Mouse (Mus musculus): ENCODE measurements around the gene Specc1l. TPM values are rescaled to one million over a fixed set of nuclear protein-coding genes. Genes with fewer than 3 reads are reported as not detected.

The Specc1l gene
- polyA plus RNA-seq, 1 experiment from 2014 or later, result 30.9 TPM

GRCm38 (mm10) chr10:75252301-75253022, 40.6 kb downstream of the Specc1l start:
- ATAC-seq (ENCODE audit: low FRiP score, low TSS enrichment) (no peak), DNase-seq (no peak)
- Histone ChIP-seq H3K4me2 (ENCODE audit: low read length) (no peak overlapping the region), H3K27ac (replicated peaks; ENCODE audit: low read depth, low read length) (no peak overlapping the region), H3K9ac (replicated peaks; ENCODE audit: low read length) (no peak overlapping the region), H3K4me3 (replicated peaks; ENCODE audit: low read depth, low read length) (no peak overlapping the region), H3K9me3 (ENCODE audit: control insufficient read depth, low read length) (no peaks in the 10 kb centered on the region), H3K36me3 (ENCODE audit: control insufficient read depth, insufficient read depth, low read length) (peaks cover 41% of the 10 kb centered on the region), H3K4me1 (ENCODE audit: control insufficient read depth, insufficient read depth, low read length) (no peaks in the 10 kb centered on the region), H3K27me3 (ENCODE audit: control insufficient read depth, insufficient read depth, low read length) (no peaks in the 10 kb centered on the region)
- 83% methylated on average over 13 of the region's 13 CpGs for whole genome bisulfite sequencing

- ATAC-seq (ENCODE audit: low FRiP score, low TSS enrichment) (no peak), DNase-seq (peak; percentile 75)
Measured at GRCm38 (mm10) chr10:75255091-75255490, 43.2 kb downstream of the Specc1l start.

GRCm38 (mm10) chr10:75257401-75257800, 45.5 kb downstream of the Specc1l start:
- Histone ChIP-seq H3K4me3 (replicated peaks; ENCODE audit: low read depth, low read length) (no peak overlapping the region), H3K9ac (replicated peaks; ENCODE audit: low read length) (no peak overlapping the region), H3K36me3 (ENCODE audit: control insufficient read depth, insufficient read depth, low read length) (peaks cover 56% of the 10 kb centered on the region), H3K27ac (replicated peaks; ENCODE audit: low read depth, low read length) (no peak overlapping the region), H3K27me3 (ENCODE audit: control insufficient read depth, insufficient read depth, low read length) (no peaks in the 10 kb centered on the region), H3K9me3 (ENCODE audit: control insufficient read depth, low read length) (no peaks in the 10 kb centered on the region), H3K4me2 (ENCODE audit: low read length) (no peak overlapping the region), H3K4me1 (ENCODE audit: control insufficient read depth, insufficient read depth, low read length) (no peaks in the 10 kb centered on the region)
- 90% methylated on average over 3 of the region's 3 CpGs for WGBS
- ATAC-seq (ENCODE audit: low FRiP score, low TSS enrichment), result no peak
- peak; percentile 5 for DNase-seq

More at GRCm38 (mm10) chr10:75255091-75255490, 43.2 kb downstream of the Specc1l start:
- Histone ChIP-seq H3K9me3 (ENCODE audit: control insufficient read depth, low read length) (no peaks in the 10 kb centered on the region), H3K27me3 (ENCODE audit: control insufficient read depth, insufficient read depth, low read length) (no peaks in the 10 kb centered on the region), H3K27ac (replicated peaks; ENCODE audit: low read depth, low read length) (no peak overlapping the region), H3K9ac (replicated peaks; ENCODE audit: low read length) (no peak overlapping the region), H3K4me2 (ENCODE audit: low read length) (no peak overlapping the region), H3K4me1 (ENCODE audit: control insufficient read depth, insufficient read depth, low read length) (no peaks in the 10 kb centered on the region), H3K36me3 (ENCODE audit: control insufficient read depth, insufficient read depth, low read length) (peaks cover 41% of the 10 kb centered on the region), H3K4me3 (replicated peaks; ENCODE audit: low read depth, low read length) (no peak overlapping the region)
- 66% methylated on average over 2 of the region's 2 CpGs for WGBS

GRCm38 (mm10) chr10:75258241-75258640, 46.4 kb downstream of the Specc1l start:
- no peaks in the 10 kb centered on the region for H3K4me1 ChIP-seq (ENCODE audit: control insufficient read depth, insufficient read depth, low read length)
- H3K27ac ChIP-seq (replicated peaks; ENCODE audit: low read depth, low read length), result no peak overlapping the region
- ATAC-seq (ENCODE audit: low FRiP score, low TSS enrichment) (no peak), DNase-seq (peak; percentile 5)
- H3K9me3 ChIP-seq (ENCODE audit: control insufficient read depth, low read length), result no peaks in the 10 kb centered on the region
- no peak overlapping the region for H3K4me2 ChIP-seq (ENCODE audit: low read length)
- no peaks in the 10 kb centered on the region for H3K27me3 ChIP-seq (ENCODE audit: control insufficient read depth, insufficient read depth, low read length)
- WGBS, result 71% methylated on average over 5 of the region's 5 CpGs
- no peak overlapping the region for H3K9ac ChIP-seq (replicated peaks; ENCODE audit: low read length)
- H3K4me3 ChIP-seq (replicated peaks; ENCODE audit: low read depth, low read length), result no peak overlapping the region
- peaks cover 61% of the 10 kb centered on the region for H3K36me3 ChIP-seq (ENCODE audit: control insufficient read depth, insufficient read depth, low read length)

- H3K36me3 ChIP-seq (ENCODE audit: control insufficient read depth, insufficient read depth, low read length), result peaks cover 77% of the 10 kb centered on the region
- ATAC-seq (ENCODE audit: low FRiP score, low TSS enrichment), result no peak
- 97% methylated on average over 5 of the region's 5 CpGs for WGBS
- H3K9me3 ChIP-seq (ENCODE audit: control insufficient read depth, low read length), result no peaks in the 10 kb centered on the region
- DNase-seq, result no peak
- H3K27ac ChIP-seq (replicated peaks; ENCODE audit: low read depth, low read length), result no peak overlapping the region
- no peaks in the 10 kb centered on the region for H3K27me3 ChIP-seq (ENCODE audit: control insufficient read depth, insufficient read depth, low read length)
- no peak overlapping the region for H3K4me2 ChIP-seq (ENCODE audit: low read length)
- no peaks in the 10 kb centered on the region for H3K4me1 ChIP-seq (ENCODE audit: control insufficient read depth, insufficient read depth, low read length)
- no peak overlapping the region for H3K9ac ChIP-seq (replicated peaks; ENCODE audit: low read length)
- no peak overlapping the region for H3K4me3 ChIP-seq (replicated peaks; ENCODE audit: low read depth, low read length)
Measured at GRCm38 (mm10) chr10:75261268-75261667, 49.4 kb downstream of the Specc1l start.

DNA sequence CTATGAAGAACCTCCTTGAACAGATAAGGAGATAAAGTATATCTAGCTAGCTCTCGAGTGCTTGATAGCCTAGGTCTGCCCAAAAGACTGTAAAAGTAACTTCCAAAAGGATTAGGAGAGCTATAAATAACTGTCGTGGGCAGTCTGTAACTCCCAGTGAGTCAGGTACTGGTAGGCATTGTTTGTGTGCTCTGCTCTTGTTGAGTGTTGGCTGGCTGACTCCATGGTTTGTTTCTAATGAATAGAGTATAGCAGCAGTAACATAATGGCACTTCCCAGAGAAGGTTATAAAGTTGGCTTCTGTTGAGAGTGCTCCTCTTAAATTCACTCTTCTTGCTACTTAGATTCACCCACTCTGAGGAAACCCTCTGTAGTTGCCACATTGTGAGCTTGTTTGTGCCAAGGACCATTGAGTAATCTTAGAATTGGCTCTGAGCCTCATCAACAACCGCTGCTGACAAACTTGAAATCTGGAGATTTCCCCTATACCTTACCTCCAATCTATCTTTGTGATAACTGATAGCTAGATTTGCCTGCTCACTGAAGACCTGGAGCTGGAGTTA, 53.2 kb downstream of the Specc1l start:
- no peak overlapping the region for H3K4me2 ChIP-seq (ENCODE audit: low read length)
- no peak overlapping the region for H3K4me3 ChIP-seq (replicated peaks; ENCODE audit: low read depth, low read length)
- no peaks in the 10 kb centered on the region for H3K4me1 ChIP-seq (ENCODE audit: control insufficient read depth, insufficient read depth, low read length)
- H3K27me3 ChIP-seq (ENCODE audit: control insufficient read depth, insufficient read depth, low read length), result no peaks in the 10 kb centered on the region
- H3K27ac ChIP-seq (replicated peaks; ENCODE audit: low read depth, low read length), result no peak overlapping the region
- no peak for DNase-seq
- no peak overlapping the region for H3K9ac ChIP-seq (replicated peaks; ENCODE audit: low read length)
- 94% methylated on average over 3 of the region's 3 CpGs for WGBS
- peaks cover 93% of the 10 kb centered on the region for H3K36me3 ChIP-seq (ENCODE audit: control insufficient read depth, insufficient read depth, low read length)
- no peaks in the 10 kb centered on the region for H3K9me3 ChIP-seq (ENCODE audit: control insufficient read depth, low read length)
- ATAC-seq (ENCODE audit: low FRiP score, low TSS enrichment), result no peak

- Histone ChIP-seq H3K27ac (replicated peaks; ENCODE audit: low read depth, low read length) (no peak overlapping the region), H3K4me1 (ENCODE audit: control insufficient read depth, insufficient read depth, low read length) (no peaks in the 10 kb centered on the region), H3K4me2 (ENCODE audit: low read length) (no peak overlapping the region), H3K4me3 (replicated peaks; ENCODE audit: low read depth, low read length) (no peak overlapping the region), H3K9ac (replicated peaks; ENCODE audit: low read length) (no peak overlapping the region), H3K36me3 (ENCODE audit: control insufficient read depth, insufficient read depth, low read length) (peaks cover 71% of the 10 kb centered on the region), H3K27me3 (ENCODE audit: control insufficient read depth, insufficient read depth, low read length) (no peaks in the 10 kb centered on the region), H3K9me3 (ENCODE audit: control insufficient read depth, low read length) (no peaks in the 10 kb centered on the region)
- 96% methylated on average over 4 of the region's 4 CpGs for WGBS
- no peak for ATAC-seq (ENCODE audit: low FRiP score, low TSS enrichment)
- DNase-seq, result no peak
Measured at GRCm38 (mm10) chr10:75273020-75273419, 61.1 kb downstream of the Specc1l start.

DNA sequence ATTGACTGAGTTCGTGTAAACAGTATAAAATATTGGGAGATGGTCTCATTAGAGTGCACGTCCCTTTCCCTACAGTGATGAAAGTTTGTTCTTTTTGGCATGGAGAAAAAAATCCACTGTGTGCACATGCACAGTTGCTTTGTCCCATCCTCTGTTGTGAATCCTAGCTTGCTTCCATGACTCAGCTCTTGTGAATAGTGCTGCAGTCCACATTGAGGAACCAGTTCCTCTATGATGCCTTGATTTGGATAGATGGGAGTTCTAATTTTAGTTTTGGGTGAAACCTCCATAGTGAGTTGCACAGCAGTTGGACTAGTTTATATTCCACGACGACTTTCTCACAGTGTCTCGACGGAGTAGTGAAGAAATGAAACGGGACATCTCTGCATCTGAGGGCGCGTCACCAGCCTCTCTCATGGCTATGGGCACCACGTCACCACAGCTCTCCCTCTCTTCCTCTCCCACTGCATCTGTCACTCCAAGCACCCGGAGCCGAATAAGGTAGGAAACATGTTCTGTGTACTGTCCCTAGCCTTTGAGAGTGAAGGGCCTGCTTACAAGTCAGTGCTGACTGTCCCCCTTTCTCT, 64.6 kb downstream of the Specc1l start:
- H3K4me1 ChIP-seq (ENCODE audit: control insufficient read depth, insufficient read depth, low read length), result no peaks in the 10 kb centered on the region
- WGBS, result 96% methylated on average over 12 of the region's 12 CpGs
- DNase-seq, result no peak
- no peak overlapping the region for H3K4me3 ChIP-seq (replicated peaks; ENCODE audit: low read depth, low read length)
- H3K9ac ChIP-seq (replicated peaks; ENCODE audit: low read length), result no peak overlapping the region
- H3K36me3 ChIP-seq (ENCODE audit: control insufficient read depth, insufficient read depth, low read length), result peaks cover 64% of the 10 kb centered on the region
- H3K4me2 ChIP-seq (ENCODE audit: low read length), result no peak overlapping the region
- no peak for ATAC-seq (ENCODE audit: low FRiP score, low TSS enrichment)
- no peaks in the 10 kb centered on the region for H3K27me3 ChIP-seq (ENCODE audit: control insufficient read depth, insufficient read depth, low read length)
- H3K9me3 ChIP-seq (ENCODE audit: control insufficient read depth, low read length), result no peaks in the 10 kb centered on the region
- H3K27ac ChIP-seq (replicated peaks; ENCODE audit: low read depth, low read length), result no peak overlapping the region

DNA sequence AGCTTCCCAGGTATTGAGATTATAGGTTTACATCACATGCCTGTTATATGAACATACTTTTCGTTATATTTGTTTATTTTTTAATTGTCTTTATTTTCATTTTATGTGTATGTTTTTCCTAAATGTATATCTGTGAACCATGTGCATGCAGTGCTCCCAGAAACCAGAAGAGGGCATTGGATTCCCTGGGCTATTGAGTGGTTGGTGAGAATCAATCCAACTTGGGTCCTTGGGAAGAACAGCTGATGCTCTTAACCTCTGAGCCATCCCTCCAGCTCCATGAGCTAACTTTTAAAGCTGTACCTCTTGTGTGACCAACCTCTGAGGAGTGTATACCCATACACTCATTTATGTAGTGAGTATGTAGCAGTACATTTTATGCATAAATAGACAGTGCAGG, 65.6 kb downstream of the Specc1l start:
- WGBS, result 80% methylated on average over 1 of the region's 1 CpGs

More for the DNA sequence above, 65.6 kb downstream of the Specc1l start:
- Histone ChIP-seq H3K4me1 (ENCODE audit: control insufficient read depth, insufficient read depth, low read length) (no peaks in the 10 kb centered on the region), H3K4me3 (replicated peaks; ENCODE audit: low read depth, low read length) (no peak overlapping the region), H3K27me3 (ENCODE audit: control insufficient read depth, insufficient read depth, low read length) (no peaks in the 10 kb centered on the region), H3K27ac (replicated peaks; ENCODE audit: low read depth, low read length) (no peak overlapping the region), H3K9me3 (ENCODE audit: control insufficient read depth, low read length) (no peaks in the 10 kb centered on the region), H3K4me2 (ENCODE audit: low read length) (no peak overlapping the region), H3K9ac (replicated peaks; ENCODE audit: low read length) (no peak overlapping the region), H3K36me3 (ENCODE audit: control insufficient read depth, insufficient read depth, low read length) (peaks cover 58% of the 10 kb centered on the region)
- DNase-seq, result peak; percentile 57
- ATAC-seq (ENCODE audit: low FRiP score, low TSS enrichment), result no peak; the same call in 1 of the 2 replicates
